Mouse (Mus musculus): ENCODE measurements at regions not wholly inside any gene's neighbourhood (a gene's known extent, or its start where the extent isn't known, plus 50 kb on each side); places are given as distances from the start of the nearest gene placed in this dataset.

- no peak overlapping the region for H3K4me3 ChIP-seq (ENCODE audit: control insufficient read depth in 1 of 2, insufficient read depth in 1 of 2, low read depth in 2 of 2, low read length in 2 of 2)
These were observed 116.4 kb downstream of the Irs2 start for GRCm38 (mm10) chr8:10891906-10892305.

GRCm38 (mm10) chr8:10891440-10891839, 116.8 kb downstream of the Irs2 start:
- DNase-seq (ENCODE audit: low read depth, low spot score), result no peak
- TF ChIP-seq GABPA (IDR thresholded peaks at IDR 0.05; ENCODE audit: low read depth, low read length), result no peak
- no peak overlapping the region for H3K9ac ChIP-seq (ENCODE audit: control insufficient read depth, low read depth, low read length, poor library complexity, severe bottlenecking)
- no peaks in the 10 kb centered on the region; a peak in 1 of 4 replicates for H3K27me3 ChIP-seq (ENCODE audit: control insufficient read depth in 1 of 2, insufficient read depth in 2 of 2, low read length in 2 of 2)
- no peaks in the 10 kb centered on the region for H3K79me2 ChIP-seq (ENCODE audit: control insufficient read depth, insufficient read depth, low read length, poor library complexity)
- H3K9me3 ChIP-seq (replicated peaks; ENCODE audit: insufficient read depth, low read length), result no peaks in the 10 kb centered on the region
- H3K27ac ChIP-seq (ENCODE audit: control insufficient read depth, low read depth, low read length), result no peak overlapping the region
- no peaks in the 10 kb centered on the region for H3K4me1 ChIP-seq (ENCODE audit: control insufficient read depth in 1 of 2, insufficient read depth in 2 of 2, low read length in 2 of 2)
- no peak overlapping the region for H3K4me3 ChIP-seq (ENCODE audit: control insufficient read depth in 1 of 2, insufficient read depth in 1 of 2, low read depth in 2 of 2, low read length in 2 of 2)
- no peaks in the 10 kb centered on the region for H3K36me3 ChIP-seq (ENCODE audit: control insufficient read depth in 1 of 2, insufficient read depth in 2 of 2, low read length in 2 of 2)

More at GRCm38 (mm10) chr8:10891906-10892305, 116.4 kb downstream of the Irs2 start:
- no peaks in the 10 kb centered on the region; a peak in 2 of 4 replicates for H3K27me3 ChIP-seq (ENCODE audit: control insufficient read depth in 1 of 2, insufficient read depth in 2 of 2, low read length in 2 of 2)
- H3K9me3 ChIP-seq (replicated peaks; ENCODE audit: insufficient read depth, low read length), result no peaks in the 10 kb centered on the region
- no peaks in the 10 kb centered on the region for H3K79me2 ChIP-seq (ENCODE audit: control insufficient read depth, insufficient read depth, low read length, poor library complexity)
- H3K9ac ChIP-seq (ENCODE audit: control insufficient read depth, low read depth, low read length, poor library complexity, severe bottlenecking), result no peak overlapping the region
- no peaks in the 10 kb centered on the region for H3K36me3 ChIP-seq (ENCODE audit: control insufficient read depth in 1 of 2, insufficient read depth in 2 of 2, low read length in 2 of 2)
- TF ChIP-seq CTCF (IDR thresholded peaks at IDR 0.05 in 2 of 3, conservative IDR thresholded peaks at IDR 0.05 in 1 of 3; ENCODE audit: control insufficient read depth in 1 of 3, insufficient read depth in 1 of 3, low read depth in 2 of 3, low read length in 3 of 3, poor library complexity in 1 of 3, severe bottlenecking in 1 of 3) (no peak), ZKSCAN1 (IDR thresholded peaks at IDR 0.05; ENCODE audit: low read depth, low read length) (no peak), MAZ (IDR thresholded peaks at IDR 0.05; ENCODE audit: low read depth, low read length) (no peak), RCOR1 (IDR thresholded peaks at IDR 0.05; ENCODE audit: low read depth, low read length) (no peak)
- no peak for DNase-seq (ENCODE audit: low read depth, low spot score)
- H3K27ac ChIP-seq (ENCODE audit: control insufficient read depth, low read depth, low read length), result no peak overlapping the region
- no peaks in the 10 kb centered on the region for H3K4me1 ChIP-seq (ENCODE audit: control insufficient read depth in 1 of 2, insufficient read depth in 2 of 2, low read length in 2 of 2)

GRCm38 (mm10) chr8:10885452-10885851, 122.8 kb downstream of the Irs2 start:
- DNase-seq (ENCODE audit: low read depth, low spot score), result no peak
- Histone ChIP-seq H3K9ac (ENCODE audit: control insufficient read depth, low read depth, low read length, poor library complexity, severe bottlenecking) (no peak overlapping the region), H3K36me3 (ENCODE audit: control insufficient read depth in 1 of 2, insufficient read depth in 2 of 2, low read length in 2 of 2) (no peaks in the 10 kb centered on the region), H3K4me1 (ENCODE audit: control insufficient read depth in 1 of 2, insufficient read depth in 2 of 2, low read length in 2 of 2) (no peaks in the 10 kb centered on the region), H3K79me2 (ENCODE audit: control insufficient read depth, insufficient read depth, low read length, poor library complexity) (no peaks in the 10 kb centered on the region), H3K27ac (ENCODE audit: control insufficient read depth, low read depth, low read length) (no peak overlapping the region), H3K4me3 (ENCODE audit: control insufficient read depth in 1 of 2, insufficient read depth in 1 of 2, low read depth in 2 of 2, low read length in 2 of 2) (no peak overlapping the region), H3K9me3 (replicated peaks; ENCODE audit: insufficient read depth, low read length) (no peaks in the 10 kb centered on the region), H3K27me3 (ENCODE audit: control insufficient read depth in 1 of 2, insufficient read depth in 2 of 2, low read length in 2 of 2) (no peaks in the 10 kb centered on the region; a peak in 1 of 4 replicates)
- TF ChIP-seq CTCF (IDR thresholded peaks at IDR 0.05 in 2 of 3, conservative IDR thresholded peaks at IDR 0.05 in 1 of 3; ENCODE audit: control insufficient read depth in 1 of 3, insufficient read depth in 1 of 3, low read depth in 2 of 3, low read length in 3 of 3, poor library complexity in 1 of 3, severe bottlenecking in 1 of 3) (no peak), ELF1 (IDR thresholded peaks at IDR 0.05; ENCODE audit: low read depth, low read length) (no peak), MXI1 (IDR thresholded peaks at IDR 0.05; ENCODE audit: low read depth, low read length) (no peak), NELFE (IDR thresholded peaks at IDR 0.05; ENCODE audit: low read depth, low read length) (no peak), GABPA (IDR thresholded peaks at IDR 0.05; ENCODE audit: low read depth, low read length) (no peak), ZC3H11A (IDR thresholded peaks at IDR 0.05; ENCODE audit: low read depth, low read length) (no peak), BHLHE40 (IDR thresholded peaks at IDR 0.05; ENCODE audit: borderline replicate concordance, low read depth, low read length) (no peak), MAX (IDR thresholded peaks at IDR 0.05; ENCODE audit: low read length) (no peak), ZMIZ1 (IDR thresholded peaks at IDR 0.05; ENCODE audit: low read depth, low read length) (no peak), POLR2AphosphoS5 (IDR thresholded peaks at IDR 0.05; ENCODE audit: borderline replicate concordance, low read depth, low read length) (no peak), ZNF384 (IDR thresholded peaks at IDR 0.05; ENCODE audit: low read depth, low read length) (no peak), CHD1 (IDR thresholded peaks at IDR 0.05; ENCODE audit: low read depth, low read length) (no peak)
